Mouse (Mus musculus) left cerebral cortex, adult 11 months (tissue): ENCODE measurements around the gene Mus81.
"Not testable (repeated sequence)": the region's sequence is repeated elsewhere in the genome, so short reads cannot be mapped to it uniquely, and the experiment has no call there.

Source experiments
- DNase-seq: peaks from one replicate; pipeline ENCODE4 v3.0.0; 2022; ENCODE audit warnings: low spot score

Gene Mus81

DNA sequence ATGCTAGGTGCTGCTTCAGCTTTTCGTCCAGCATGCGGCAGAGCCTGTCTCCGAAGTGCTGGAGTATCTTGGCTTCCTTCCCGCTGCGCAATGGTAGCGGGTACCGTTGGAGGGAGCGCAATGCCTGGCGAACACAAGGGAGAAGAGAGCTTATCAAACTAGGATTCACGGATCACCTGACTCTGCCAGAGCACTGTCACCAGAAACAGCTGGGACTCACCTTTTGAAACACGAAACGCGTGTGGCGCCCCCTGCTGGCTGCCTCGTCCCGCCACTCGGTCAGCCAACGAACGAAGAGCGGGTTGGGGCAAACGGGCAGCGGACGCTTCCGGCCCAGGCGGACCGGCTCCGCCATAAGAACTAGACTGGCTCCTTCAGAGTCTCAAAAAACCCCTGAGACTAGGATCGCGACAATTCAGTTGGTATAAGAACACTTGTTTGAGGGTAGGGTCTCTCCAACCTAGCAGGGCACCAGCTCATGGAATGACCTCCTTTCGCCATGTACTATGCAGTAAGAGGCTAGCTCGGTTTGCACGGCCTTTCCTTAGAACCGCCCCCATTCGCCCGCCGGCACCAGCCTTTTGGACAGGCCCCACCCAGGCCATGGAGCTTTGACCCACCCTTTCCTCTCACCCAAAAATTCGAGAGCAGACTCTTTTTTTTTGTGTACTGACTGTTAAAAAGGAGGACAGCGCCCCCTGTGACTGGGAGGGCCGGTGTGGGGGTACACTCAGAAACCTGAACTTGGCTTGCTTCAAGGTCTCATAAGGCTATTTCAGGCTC is at the start of gene Mus81:
Gene Mus81, minus strand, starts transcription at position 635 of the 783 bp plus-strand sequence.
- peak; percentile 90 for DNase-seq

DNA sequence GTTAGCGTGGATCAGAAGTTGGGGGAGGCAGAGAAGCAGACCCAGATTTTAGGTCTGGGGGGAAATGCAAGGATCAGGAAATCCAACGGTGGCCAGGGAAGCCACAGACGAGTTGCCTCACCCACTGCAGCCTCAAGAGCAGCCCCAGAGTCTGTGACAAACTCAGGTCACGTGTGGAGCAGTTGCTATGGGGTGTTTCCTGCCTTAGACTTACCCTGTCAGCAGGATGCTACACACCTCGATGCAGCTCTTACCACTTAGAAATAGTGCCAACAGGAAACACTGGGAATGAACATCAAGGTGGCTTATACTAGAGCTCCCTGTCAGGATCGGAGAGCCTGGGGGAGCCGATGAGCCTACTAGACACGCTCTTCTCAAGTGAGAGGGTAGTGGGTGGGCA is 44.3 kb upstream of the Mus81 start:
- no peak for DNase-seq

DNA sequence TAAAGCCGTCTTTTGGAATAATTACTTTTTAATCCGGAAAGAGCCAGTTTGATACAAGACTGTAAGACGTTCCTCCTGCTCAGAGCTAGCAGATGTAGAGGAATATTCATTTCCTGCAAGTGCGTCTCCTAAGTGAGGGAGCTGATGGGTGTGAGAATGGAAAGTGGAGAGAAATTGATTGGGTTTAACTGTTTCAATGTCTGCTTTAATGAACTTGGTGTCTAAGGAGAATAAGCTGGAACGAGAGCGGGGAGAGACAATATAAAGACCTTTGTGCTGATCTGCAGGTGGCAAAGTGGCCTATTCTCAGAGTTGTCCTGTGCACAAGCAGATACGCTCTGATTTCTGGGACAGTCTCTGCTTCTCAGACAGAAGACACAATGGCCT is 41.9 kb upstream of the Mus81 start:
- DNase-seq: no peak

DNA sequence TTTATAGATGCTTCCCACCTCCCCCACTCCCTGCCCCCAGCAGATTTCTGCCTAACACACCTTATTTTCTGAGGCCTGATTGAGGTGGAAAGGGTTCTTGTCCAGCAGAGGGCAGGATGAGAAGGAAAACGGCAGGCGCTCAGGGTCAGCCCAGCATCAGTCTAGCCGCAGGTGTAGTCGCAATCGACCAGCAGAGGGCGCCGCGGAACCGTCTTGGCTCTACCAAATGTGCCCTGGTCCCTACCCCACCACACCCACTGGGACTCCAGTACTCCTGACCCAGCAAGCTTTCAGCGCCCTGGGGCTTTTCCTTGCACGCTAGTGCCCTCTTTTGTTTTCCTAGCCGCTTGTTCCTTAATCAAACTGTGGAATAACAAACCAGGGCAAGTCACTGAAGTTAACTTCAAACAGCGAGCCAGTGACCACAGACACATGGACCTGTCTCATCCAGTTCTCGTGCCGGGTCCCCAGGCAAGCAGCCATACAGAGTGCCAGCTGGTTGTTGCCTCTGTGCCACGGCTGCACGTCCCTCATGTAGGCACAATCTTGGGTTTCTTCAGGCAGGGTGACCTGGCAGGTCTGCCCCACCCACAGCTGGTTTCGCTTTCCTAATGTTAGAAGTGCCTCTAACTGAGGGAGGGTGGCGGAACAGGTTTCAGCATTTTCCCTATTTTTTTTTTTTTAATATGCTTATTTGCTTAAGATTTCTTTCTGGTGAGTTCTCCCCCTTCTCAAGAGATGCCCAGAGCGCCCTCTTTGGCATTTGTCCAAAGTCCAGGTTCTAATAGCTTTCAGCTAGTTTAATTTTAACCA is 41.3 kb upstream of the Mus81 start:
- peak; percentile 80 for DNase-seq

DNA sequence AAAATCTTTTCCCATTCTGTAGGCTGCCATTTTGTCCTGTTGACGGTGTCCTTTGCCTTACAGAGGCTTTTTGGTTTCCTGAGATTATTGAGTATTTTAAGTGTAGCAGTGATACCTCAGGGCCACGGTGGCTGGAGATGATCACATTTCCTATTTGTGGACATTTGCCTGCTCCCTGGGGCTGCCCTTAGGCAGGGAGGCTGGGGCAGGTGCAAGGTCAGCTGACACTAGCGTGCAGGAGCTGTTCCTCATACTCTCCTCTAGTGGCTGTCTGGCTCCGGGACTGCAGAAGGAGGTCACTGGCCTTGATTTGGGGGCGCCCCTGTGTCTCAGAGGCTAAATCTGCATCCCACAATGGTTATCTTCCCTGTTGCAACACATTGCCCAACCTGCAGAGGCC is 37.0 kb upstream of the Mus81 start:
- DNase-seq: no peak

DNA sequence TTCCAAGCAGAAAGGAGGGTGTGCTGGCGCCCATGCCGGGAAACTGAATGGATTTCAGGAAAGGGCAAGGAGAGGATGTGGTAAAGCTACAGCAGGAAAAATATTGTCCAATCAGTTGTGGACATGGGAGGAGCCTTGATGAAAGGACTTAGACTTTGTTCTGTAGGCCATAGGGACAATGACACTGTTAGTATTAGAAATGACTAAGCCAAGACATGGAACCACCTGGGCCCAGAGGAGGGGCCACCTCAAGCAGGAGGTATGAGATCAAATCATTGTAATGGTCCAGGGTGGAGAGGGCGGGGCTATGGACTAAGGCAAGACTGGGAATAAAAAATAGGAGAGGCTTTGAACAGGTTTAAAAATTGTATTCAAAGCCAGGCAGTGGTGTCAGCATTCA is 30.5 kb upstream of the Mus81 start:
- no peak for DNase-seq

DNA sequence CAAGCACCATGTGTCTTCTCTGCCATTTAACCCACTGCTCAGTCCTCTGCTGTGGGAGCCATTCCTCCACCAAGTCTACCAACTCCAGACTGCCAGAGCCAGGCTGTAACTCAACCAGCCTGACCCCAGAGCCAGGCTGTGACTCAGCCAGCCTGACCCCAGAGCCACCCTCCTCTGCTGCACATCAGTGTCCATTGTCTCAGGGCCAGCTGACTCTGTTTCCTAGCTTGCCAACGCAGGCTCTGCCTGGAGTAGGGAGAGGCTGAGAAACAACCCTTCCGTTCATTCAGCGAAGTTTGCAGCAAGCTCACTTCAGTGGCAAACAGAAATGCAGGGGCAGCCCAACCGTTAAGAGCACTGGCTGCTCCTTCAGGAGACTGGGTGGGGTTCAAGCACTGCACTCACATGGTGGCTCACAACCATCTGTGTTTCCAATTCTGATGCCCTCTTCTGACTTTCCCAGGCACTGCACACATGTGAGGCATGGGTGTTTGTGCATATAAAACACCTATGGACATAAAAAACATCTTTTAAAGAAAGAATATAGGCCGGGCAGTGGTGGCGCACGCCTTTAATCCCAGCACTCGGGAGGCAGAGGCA is 28.8 kb upstream of the Mus81 start:
- DNase-seq: no peak

DNA sequence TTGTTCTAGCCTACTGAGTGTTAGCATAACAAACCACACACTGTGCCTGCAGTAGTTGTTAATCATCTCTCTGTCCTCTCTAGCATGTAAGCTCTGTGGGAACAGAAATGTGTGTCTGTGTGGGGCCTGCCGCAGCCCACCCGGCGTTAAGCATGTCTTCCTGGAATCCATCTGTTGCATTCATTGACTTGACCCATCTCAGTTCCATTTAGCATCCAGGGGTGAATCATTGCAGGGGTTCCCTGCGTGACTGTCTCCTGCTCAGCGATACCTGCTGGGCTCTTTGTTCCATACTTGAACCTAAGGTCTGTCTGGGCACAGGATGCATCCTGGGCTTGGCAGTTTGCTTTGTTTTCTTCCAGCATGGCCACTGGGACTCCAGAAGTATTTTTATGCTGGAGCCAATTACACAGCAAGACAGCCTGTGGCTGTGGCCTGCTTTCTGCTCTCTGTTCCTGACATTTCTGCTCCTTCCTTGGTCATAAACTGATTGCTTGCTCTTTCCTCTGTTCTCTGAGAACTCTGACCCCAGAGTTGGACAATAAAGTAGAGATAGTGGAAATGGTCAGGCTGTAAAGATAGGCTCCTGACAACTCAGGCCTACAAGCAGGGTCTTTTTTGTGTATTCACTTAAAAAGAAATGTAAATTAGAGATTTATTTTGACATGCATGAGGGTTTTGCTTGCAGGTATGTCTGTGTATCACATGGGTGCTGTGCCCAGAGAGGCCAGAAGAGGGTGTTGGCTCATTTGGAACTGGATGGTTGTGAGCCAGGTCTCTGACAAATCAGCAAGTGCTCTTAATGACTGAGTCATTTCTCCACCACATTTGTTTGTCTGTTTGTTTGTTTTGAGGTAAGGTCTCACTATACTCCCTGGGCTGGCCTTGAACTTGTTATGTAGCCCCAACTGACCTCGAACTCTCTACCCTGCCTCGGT is 27.9 kb upstream of the Mus81 start:
- no peak for DNase-seq

DNA sequence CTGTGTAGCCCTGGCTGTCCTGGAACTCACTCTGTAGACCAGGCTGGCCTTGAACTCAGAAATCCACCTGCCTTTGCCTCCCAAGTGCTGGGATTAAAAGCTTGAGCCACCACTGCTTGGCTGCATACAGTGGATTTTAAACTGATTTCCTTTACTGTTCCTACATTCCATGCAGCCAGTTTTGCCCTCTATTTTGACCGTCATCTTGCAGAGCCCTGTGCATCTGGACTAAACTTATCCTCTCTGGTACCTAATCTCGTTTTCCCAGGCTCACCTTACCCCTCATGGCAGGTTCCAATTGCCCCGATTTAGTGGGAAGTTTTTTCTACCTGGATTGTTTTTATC is 24.8 kb upstream of the Mus81 start:
- no peak for DNase-seq

DNA sequence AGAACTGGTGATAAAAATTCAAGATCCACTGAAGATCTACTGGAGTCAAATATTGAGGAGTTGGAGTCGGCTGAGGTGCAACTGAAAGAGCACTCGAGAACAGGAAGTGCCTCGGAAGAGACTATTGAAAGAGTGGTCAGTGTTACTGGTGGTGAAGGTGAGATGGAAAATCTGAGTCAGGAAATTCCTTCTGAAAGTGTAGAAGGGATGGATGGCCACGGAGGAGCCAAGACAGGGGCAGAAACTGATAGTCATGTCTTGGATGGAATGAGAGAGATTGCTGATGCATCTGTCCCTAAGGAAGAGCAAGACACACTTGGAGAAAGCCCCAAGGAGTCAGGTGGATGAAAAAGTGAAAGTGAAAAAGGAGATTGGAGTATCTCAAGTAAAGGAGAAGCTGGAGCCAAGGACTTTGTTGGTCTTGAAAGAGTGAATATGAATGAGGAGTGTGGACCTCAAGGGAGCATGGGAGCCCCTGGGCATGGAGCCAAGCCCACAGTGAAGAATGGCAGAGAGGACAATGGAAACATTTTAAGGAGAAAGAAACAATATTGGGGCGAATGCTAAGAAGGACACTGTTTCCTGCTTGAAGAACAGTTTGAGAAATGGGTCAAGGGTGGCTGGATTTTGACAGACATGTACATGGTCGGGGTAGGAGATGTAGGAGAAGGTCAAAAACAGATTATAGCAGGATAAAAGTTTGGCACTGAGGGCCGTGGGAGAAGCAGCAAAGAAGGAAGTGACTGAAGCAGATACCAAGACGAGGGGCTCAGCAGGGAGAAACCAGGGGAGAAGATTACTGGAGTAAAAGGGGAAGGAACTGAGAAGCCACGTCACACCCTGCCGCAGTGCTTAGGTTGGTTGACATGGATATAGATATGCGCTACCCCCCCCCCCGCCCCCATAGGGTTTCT is 24.1 kb upstream of the Mus81 start:
- no peak for DNase-seq

DNA sequence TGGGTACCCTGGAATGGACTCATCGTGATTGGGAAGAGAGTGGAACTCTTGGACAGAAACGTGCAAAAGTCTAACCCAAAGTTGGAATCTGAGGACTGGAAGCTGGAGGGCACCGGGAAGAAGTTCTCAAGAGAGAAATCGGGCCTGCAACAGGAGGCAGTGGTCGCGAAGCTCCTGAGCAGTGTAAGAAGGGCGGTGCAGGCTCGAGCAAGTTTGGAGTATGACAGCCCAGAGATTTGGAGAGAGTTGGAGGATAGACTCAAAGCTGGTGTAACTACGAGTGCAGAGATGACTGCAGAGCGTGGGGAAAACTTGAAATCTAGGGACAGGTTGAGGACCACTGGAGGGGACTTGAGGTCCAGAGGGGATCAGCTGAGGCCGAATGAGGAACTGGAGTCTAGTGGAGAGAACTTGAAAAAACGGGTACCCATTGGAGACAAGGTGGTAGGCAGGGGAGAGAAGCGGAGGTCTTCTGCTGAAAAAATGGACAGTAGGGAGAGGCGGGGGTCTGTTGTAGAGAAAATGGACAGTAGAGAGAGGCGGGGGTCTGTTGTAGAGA is 23.0 kb upstream of the Mus81 start:
- no peak for DNase-seq

DNA sequence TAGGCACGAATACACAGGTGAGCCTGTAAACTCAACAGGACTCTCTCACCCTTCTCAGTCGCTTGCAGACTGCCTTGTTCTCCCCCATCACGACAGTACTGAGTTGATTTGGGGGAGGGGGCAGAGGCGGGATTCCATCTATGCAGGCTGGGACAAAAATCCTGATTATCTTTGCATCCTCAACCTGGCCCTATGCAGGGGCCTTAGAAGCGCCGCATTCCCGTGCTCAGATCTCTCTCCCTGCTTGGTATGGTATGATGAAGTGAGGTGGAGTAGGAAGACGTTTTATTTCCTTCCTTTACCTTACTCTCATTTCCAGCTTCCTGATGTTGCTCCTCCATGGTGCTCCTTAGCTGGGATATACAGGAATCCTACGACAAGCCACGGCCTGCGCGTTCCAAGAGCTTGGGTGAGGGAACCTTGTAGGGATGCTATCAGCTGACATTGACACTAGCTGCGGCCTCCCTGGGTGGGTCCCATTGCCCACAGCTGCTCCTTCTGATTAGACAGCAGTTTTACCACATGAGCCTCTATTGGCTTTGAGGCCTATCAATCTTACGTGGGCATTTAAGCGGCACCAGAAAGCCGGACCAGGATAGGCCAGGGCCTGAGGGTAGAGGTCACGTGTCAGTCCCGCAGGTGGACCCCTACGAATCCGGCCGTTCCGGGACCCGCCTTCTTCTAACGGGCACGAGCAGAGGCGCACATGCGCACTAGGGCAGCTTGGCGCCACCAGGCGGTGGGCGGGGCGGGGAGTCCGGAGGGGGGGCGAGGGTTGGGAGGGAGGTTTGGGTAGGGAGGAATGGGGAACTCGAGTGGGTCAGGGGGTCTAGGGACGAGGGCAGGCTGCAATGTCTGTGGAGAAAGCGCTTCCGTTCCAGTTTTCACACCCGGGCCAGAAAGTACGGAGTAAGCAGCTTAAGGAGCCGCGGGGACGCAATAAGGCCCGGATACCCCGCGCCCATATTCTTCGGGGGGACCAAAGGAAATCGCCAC is 22.1 kb upstream of the Mus81 start, which contains the start of gene Snx32:
Gene Snx32, minus strand, starts transcription at position 508 of the 996 bp plus-strand sequence.
- peak; percentile 99 for DNase-seq

DNA sequence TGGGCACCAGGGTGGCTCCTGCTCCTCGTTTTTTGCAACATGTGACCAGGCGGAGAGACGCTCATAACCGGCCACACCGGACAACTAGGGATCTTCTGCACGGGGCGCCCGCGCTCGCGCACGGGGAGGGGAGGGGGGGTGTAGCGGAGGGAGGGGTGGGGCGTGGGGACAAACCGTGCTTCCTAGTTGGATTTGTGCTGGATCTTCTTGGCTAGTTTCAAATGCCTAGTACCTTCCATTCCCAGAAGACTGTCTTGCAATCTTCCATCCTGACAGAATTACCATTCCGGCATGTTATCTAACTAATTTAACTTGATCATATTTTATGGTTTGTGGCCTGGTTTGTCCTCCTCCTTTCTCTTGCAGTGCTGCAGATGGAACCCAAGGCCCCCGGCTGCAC is 15.5 kb upstream of the Mus81 start, which contains the start of gene 1700020D05Rik:
Gene 1700020D05Rik, minus strand, starts transcription at position 101 of the 400 bp plus-strand sequence.
- DNase-seq: no peak

DNA sequence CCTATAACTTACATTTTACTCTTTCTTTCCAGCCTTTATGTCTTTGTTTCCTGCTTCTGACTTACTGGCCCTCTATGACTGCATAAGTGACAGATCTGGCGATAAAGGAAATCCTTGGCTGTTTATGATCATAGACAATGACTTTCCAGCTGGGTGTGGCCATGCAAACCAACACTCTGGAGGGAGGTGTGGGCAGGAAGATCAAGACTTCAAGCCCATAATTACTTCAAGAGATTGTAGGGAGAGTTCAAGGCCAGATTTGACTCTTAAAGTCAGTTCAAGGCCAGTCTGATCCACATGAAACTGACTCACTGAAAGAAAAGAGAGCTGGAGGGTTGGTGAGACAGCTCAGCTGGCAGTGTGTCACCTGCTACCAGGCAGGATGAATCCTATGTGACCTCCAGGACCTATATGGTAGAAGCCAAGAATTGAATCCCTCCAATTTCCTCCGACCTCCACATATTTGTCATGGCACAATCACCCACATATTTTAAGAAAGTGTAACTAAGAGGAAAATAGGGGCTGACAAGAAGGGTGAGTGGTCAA is 12.2 kb upstream of the Mus81 start:
- DNase-seq: no peak

DNA sequence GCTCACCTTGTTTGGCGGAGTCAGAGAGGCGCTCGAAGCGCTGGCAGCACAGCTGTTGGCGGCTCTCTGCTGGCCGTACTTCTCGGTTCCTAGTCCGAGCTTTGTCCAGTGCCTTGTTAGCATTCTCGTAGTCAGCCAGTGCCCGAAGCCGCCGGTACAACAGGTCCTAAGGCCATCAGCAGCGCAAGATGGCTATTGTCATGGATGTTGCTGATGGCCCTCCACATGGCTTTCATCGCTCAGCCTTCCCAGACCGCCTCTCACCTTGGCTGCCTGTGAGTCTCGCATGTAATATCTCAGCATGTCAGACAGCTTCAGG is 7.8 kb upstream of the Mus81 start:
- no peak for DNase-seq

DNA sequence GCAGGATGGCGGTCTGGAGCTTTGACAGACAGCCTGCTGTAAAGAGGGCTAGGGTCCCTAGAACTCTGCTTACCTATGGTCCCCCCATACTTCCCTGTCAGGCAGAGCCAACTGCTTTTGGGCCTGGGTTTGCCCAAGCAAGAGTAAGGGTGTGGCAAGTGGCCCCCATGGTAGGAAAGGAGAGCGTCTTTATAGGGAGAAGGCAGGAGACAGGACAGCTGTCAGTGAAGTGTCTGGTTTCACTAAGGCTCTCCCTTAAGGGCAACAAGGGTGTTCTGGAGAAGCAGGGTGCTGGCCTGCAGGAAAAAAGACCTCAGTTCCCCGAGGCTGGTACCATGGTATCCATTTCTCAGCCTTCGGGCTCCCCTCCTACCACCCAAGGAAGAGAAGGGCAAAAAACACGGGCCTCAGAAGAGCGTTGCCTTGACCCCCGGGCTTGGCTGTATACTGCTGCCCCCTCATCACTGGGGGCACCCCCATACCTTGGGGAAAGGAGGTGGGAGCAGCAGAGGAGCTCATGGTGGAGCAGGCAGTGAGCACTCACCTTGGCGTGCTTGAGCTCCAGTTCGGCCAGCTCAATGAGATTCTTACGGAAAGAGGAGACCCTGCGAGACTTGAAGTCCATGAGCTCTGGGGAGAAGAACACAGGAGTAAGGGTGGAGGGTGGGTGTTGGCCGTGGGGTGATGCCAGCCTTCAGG is 7.3 kb upstream of the Mus81 start:
- DNase-seq: no peak

DNA sequence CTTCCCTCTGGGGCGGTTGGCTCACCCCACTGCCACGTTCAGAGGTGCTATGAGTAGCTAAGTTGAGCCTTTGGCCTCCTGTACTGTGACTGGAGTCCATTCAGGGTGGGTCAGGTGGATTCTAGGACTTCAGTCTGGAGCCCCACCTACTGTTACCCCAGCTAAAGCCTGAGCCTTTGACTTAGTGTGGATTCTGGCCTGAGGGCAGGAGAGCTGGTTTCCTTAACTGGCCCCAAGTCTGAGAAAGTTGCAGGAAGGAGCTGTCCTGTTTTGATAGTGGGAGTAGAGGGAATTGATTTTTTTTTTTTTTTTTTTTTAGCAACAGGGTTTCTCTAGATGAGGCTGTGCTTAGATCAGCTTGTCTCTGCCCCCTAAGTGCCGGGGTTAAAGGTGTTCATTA is 6.1 kb upstream of the Mus81 start:
- DNase-seq: no peak

DNA sequence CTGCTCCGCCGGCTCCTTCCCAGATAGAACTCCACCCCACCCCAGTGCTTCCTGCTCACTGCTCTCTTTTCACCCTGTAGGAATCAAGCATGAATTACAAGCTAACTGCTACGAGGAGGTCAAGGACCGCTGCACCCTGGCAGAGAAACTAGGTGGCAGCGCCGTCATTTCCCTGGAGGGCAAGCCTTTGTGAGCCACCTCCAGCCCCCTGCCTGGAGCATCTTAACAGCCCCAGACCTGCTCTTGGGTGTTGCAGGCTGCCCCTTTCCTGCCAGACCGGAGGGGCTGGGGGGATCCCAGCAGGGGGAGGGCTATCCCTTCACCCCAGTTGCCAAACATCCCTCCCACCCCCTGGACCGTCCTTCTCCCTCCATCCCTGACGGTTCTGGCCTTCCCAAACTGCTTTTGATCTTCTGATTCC is 5.1 kb upstream of the Mus81 start:
- DNase-seq: not testable (repeated sequence)
